Mouse (Mus musculus) E14TG2a.4 (cell line): ENCODE measurements around the gene Dcaf15.

ENCODE experiments used
- CTCF ChIP-seq: conservative IDR thresholded peaks from 2 replicates; pipeline ENCODE4 v1.5.1; 2014; ENCODE audit warnings: low read length
- NANOG ChIP-seq: IDR thresholded peaks from 2 replicates; pipeline ENCODE4 v1.6.1; 2014; ENCODE audit warnings: borderline replicate concordance, low read length, mixed read lengths

DNA sequence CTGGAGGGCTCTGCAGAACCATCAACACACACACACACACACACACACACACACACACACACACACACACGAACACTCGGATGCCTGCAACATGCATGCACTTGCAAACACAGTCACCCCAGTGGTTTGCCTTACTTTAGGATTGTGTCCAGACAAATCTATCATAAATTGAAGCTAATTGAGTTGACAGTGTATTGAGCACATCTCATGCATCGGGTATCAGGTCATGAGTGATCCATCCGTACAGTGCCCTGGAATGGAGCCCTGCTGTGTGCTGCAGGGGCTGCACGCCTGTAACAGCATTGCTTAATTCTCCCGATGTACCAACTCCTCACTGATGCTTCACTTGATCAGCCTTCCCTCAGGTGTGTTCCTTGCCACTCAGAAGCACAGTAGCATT lies 11.1 kb upstream of the Dcaf15 start:
- TF ChIP-seq CTCF, result no peak
- TF ChIP-seq NANOG, result no peak
